Mouse (Mus musculus) neural tube, embryonic 12.5 days (tissue): Measurements from ENCODE around the gene Clic1. TPM values are rescaled to one million over a fixed set of nuclear protein-coding genes. Genes with fewer than 3 reads are reported as not detected.
A peak's percentile ranks its signal among the peaks of the same experiment; 100 is the strongest.

Experiments used
- ATAC-seq: fragments of 200-750 bp; cut with Nextera tagmentation; 2 replicates; pipeline ENCODE4 v1.8.0; 2017; ENCODE audit warnings: low read depth, mild to moderate bottlenecking, moderate TSS enrichment, moderate library complexity; ENCODE audit not compliant: low FRiP score
- H3K27ac ChIP-seq: fragments of 300-500 bp; sonication (generic); 2 replicates; pipeline ENCODE4 v1.5.1; 2016
- H3K27me3 ChIP-seq: fragments of 300-500 bp; sonication (generic); replicated peaks from 2 replicates; pipeline ENCODE4 v1.6.1; 2016; ENCODE audit warnings: mild to moderate bottlenecking
- H3K36me3 ChIP-seq: fragments of 300-500 bp; sonication (generic); 2 replicates; pipeline ENCODE4 v1.6.1; 2016; ENCODE audit warnings: mild to moderate bottlenecking
- H3K4me1 ChIP-seq: fragments of 300-500 bp; sonication (generic); 2 replicates; pipeline ENCODE4 v1.6.1; 2016
- H3K4me2 ChIP-seq: fragments of 300-500 bp; sonication (generic); replicated peaks from 2 replicates; pipeline ENCODE4 v1.6.1; 2016; ENCODE audit warnings: mild to moderate bottlenecking
- H3K4me3 ChIP-seq: fragments of 300-500 bp; sonication (generic); 2 replicates; pipeline ENCODE4 v1.5.1; 2016
- H3K9ac ChIP-seq: fragments of 300-500 bp; sonication (generic); 2 replicates; pipeline ENCODE4 v1.6.1; 2016; ENCODE audit warnings: mild to moderate bottlenecking
- H3K9me3 ChIP-seq: fragments of 300-500 bp; sonication (generic); 2 replicates; pipeline ENCODE4 v1.6.1; 2016; ENCODE audit warnings: mild to moderate bottlenecking
- WGBS: fragments of 180-500 bp; shearing (Covaris S2); methylation state at CpG from one replicate; pipeline ENCODE4 v1.1.7; 2016; 5-methylcytosine and 5-hydroxymethylcytosine counted together
- polyA plus RNA-seq: library from polyadenylated mRNA; unstranded; fragments of >200 nt; fragmentation: Nextera tagmentation; extraction: Ambion mirVana; gene quantifications from 2 replicates; pipeline ENCODE4 v1.2.1, GENCODE M21; 2016

Gene Clic1
- polyA plus RNA-seq, 1 experiment from 2014 or later: 178 TPM

- 64% methylated on average over 6 of the region's 6 CpGs for WGBS
- Histone ChIP-seq H3K4me1 (peaks cover 18% of the 10 kb centered on the region), H3K9ac (no peak overlapping the region), H3K4me2 (no peak overlapping the region), H3K36me3 (no peaks in the 10 kb centered on the region), H3K4me3 (no peak overlapping the region), H3K27me3 (0 out of 2 replicates have a peak, but pooled peaks cover 2% of the 10 kb centered on the region), H3K9me3 (no peaks in the 10 kb centered on the region), H3K27ac (no peak overlapping the region)
- ATAC-seq: no peak
These were observed 30.5 kb downstream of the Clic1 start for GRCm38 (mm10) chr17:35080248-35080647.

- H3K4me2 ChIP-seq: no peak overlapping the region
- no peak overlapping the region for H3K4me3 ChIP-seq
- H3K27ac ChIP-seq: no peak overlapping the region
- ATAC-seq: no peak
- no peaks in the 10 kb centered on the region for H3K9me3 ChIP-seq
- H3K9ac ChIP-seq: no peak overlapping the region
- H3K27me3 ChIP-seq: 0 out of 2 replicates have a peak, but pooled peaks cover 2% of the 10 kb centered on the region
- peaks cover 18% of the 10 kb centered on the region for H3K4me1 ChIP-seq
- 74% methylated on average over 4 of the region's 4 CpGs for WGBS
- no peaks in the 10 kb centered on the region for H3K36me3 ChIP-seq
These were observed 30.9 kb downstream of the Clic1 start for GRCm38 (mm10) chr17:35080710-35081109.

GRCm38 (mm10) chr17:35082841-35083576, 33.2 kb downstream of the Clic1 start:
- H3K27ac ChIP-seq: no peak overlapping the region
- 83% methylated on average over 16 of the region's 16 CpGs for WGBS
- H3K9me3 ChIP-seq: no peaks in the 10 kb centered on the region
- H3K4me1 ChIP-seq: peaks cover 1% of the 10 kb centered on the region
- H3K36me3 ChIP-seq: no peaks in the 10 kb centered on the region
- no peak for ATAC-seq
- no peak overlapping the region for H3K9ac ChIP-seq
- no peak overlapping the region for H3K4me2 ChIP-seq
- no peaks in the 10 kb centered on the region for H3K27me3 ChIP-seq
- no peak overlapping the region for H3K4me3 ChIP-seq

- no peak for ATAC-seq
- H3K4me2 ChIP-seq: no peak overlapping the region
- 76% methylated on average over 3 of the region's 3 CpGs for WGBS
These were observed 34.2 kb downstream of the Clic1 start for GRCm38 (mm10) chr17:35083929-35084497.

GRCm38 (mm10) chr17:35085208-35085865, 35.6 kb downstream of the Clic1 start, which contains the start of gene Ly6g6f:
Ly6g6f (minus strand) TSS chr17:35085610.
- no peak within 1 kb of the TSS for H3K4me2 ChIP-seq
- WGBS: 81% methylated on average over 7 of the region's 7 CpGs
- no peak within 1 kb of the TSS for H3K9ac ChIP-seq
- peaks cover 8% of the 10 kb centered on the region for H3K4me1 ChIP-seq
- H3K4me3 ChIP-seq: no peak within 1 kb of the TSS
- ATAC-seq: no peak
- H3K27ac ChIP-seq: no peak within 1 kb of the TSS
- no peaks in the 10 kb centered on the region for H3K27me3 ChIP-seq
- no peaks in the 10 kb centered on the region for H3K9me3 ChIP-seq
- no peaks in the 10 kb centered on the region for H3K36me3 ChIP-seq

More at GRCm38 (mm10) chr17:35083929-35084497, 34.2 kb downstream of the Clic1 start:
- H3K9me3 ChIP-seq: no peaks in the 10 kb centered on the region
- H3K4me3 ChIP-seq: no peak overlapping the region
- no peaks in the 10 kb centered on the region for H3K4me1 ChIP-seq
- no peak overlapping the region for H3K9ac ChIP-seq
- no peaks in the 10 kb centered on the region for H3K36me3 ChIP-seq
- no peak overlapping the region for H3K27ac ChIP-seq
- H3K27me3 ChIP-seq: no peaks in the 10 kb centered on the region

DNA sequence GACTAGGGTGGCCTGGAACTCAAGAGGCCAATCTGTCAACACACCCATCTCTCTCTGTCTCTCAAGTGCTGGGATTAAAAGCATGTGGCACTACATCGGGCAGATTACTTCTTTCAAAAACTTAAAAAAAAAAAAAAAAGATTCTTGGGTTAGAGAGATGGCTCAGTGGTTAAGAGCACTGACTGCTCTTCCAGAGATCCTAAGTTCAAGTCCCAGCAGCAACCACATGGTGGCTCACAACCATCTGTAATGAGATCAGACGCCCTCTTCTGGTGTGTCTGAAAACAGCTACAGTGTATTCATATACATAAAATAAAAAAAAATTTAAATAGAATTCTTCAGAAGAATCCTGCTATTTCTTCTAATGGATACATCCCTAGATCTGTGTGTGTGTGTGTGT, 38.4 kb downstream of the Clic1 start:
- Histone ChIP-seq H3K4me3 (no peak overlapping the region), H3K9me3 (no peaks in the 10 kb centered on the region), H3K4me2 (no peak overlapping the region), H3K9ac (no peak overlapping the region), H3K4me1 (peaks cover 14% of the 10 kb centered on the region), H3K27me3 (no peaks in the 10 kb centered on the region), H3K27ac (no peak overlapping the region), H3K36me3 (peaks cover 19% of the 10 kb centered on the region)
- no peak for ATAC-seq
- WGBS: 55% methylated on average over 2 of the region's 2 CpGs

DNA sequence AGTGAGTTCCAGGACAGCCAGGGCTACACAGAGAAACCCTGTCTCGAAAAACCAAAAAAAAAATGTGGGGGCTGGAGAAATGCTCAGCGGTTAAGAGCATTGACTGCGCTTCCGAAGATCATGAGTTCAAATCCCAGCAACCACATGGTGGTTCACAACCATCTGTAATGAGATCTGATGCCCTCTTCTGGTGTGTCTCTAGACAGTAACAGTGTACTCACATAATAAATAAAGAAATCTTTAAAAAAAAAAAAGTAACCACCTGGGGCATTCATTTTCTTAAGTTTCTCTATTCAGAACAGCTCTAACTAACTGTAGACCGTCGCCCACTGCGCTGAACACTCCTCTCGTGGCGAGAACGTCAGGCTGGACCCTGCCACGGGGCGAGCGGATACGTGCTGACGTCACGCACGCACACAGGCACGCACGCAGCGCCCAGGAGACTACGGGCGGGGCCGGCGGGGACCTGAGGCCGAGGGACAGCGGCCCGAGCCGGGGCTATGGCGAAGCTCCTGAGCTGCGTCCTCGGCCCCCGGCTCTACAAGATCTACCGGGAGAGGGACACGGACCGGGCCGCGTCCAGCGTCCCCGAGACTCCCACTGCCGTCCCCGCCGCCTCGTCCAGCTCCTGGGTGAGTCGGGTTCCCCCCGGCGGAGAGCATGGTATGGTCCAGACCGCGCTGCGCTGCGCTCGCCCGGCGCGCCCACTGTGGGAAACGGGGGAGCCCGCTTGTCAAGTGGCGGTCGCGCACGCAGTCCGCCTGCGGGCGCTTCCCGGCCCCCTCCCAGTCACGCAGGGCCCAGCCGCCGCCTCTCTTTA, 39.3 kb downstream of the Clic1 start, which contains the start of gene Abhd16a:
Gene Abhd16a (plus strand): TSS at position 439 of the 820 bp plus-strand sequence.
- Histone ChIP-seq H3K36me3 (peaks cover 27% of the 10 kb centered on the region), H3K9ac (peak within 1 kb of the TSS; percentile 88), H3K4me2 (peak within 1 kb of the TSS; percentile 66), H3K27ac (peak within 1 kb of the TSS; percentile 87), H3K27me3 (no peaks in the 10 kb centered on the region), H3K4me3 (peak within 1 kb of the TSS; percentile 61), H3K4me1 (peaks cover 14% of the 10 kb centered on the region), H3K9me3 (no peaks in the 10 kb centered on the region)
- ATAC-seq: peak; percentile 98
- WGBS: 3% methylated on average over 67 of the region's 67 CpGs

DNA sequence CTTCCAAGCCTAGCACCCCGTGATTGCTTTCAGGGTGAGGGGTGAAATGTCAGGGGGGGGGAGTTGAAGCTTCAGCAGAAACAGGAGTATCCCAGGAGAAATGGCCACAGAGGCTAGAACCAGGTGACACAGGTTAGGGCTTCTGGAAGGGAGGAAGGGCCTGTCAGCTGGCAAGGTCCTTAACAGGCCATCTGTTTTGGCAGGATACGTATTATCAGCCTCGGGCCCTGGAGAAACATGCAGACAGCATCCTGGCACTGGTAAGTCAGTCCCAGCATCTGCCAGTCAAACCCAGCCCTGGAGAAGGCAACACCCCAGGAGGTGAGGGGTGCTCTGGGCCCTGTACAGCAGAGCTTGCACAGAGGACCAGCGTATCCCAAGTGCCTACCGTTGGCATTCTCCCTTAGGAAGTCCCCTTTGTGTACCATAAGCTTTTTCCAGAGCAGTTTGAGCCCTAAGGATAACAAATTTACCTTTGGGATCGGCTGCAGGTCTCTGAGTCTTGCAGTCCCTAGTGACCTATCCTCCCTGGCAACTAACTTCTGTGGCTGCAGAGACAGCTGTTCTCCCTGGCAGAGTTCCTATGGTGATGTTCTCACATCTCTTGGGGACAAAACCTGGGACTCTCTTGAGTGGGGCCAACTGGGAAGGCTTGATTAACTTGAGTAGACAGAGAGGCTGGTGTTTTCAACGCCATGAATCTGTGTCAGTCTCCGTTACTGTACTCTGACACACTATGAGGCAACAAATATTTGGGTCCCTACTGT, 40.6 kb downstream of the Clic1 start:
- Histone ChIP-seq H3K27ac (peak overlapping the region; percentile 32; the same call in 1 of the 2 replicates), H3K4me1 (peaks cover 14% of the 10 kb centered on the region), H3K36me3 (peaks cover 39% of the 10 kb centered on the region), H3K4me3 (peak overlapping the region; percentile 61), H3K9ac (peak overlapping the region; percentile 88), H3K4me2 (peak overlapping the region; percentile 66), H3K9me3 (no peaks in the 10 kb centered on the region), H3K27me3 (no peaks in the 10 kb centered on the region)
- ATAC-seq: no peak
- 72% methylated on average over 8 of the region's 8 CpGs for WGBS

- peaks cover 59% of the 10 kb centered on the region for H3K36me3 ChIP-seq
- peaks cover 14% of the 10 kb centered on the region for H3K4me1 ChIP-seq
- H3K9me3 ChIP-seq: no peaks in the 10 kb centered on the region
- WGBS: 94% methylated on average over 14 of the region's 14 CpGs
- no peak overlapping the region for H3K9ac ChIP-seq
- no peak for ATAC-seq
- no peak overlapping the region for H3K4me3 ChIP-seq
- no peaks in the 10 kb centered on the region for H3K27me3 ChIP-seq
- no peak overlapping the region for H3K4me2 ChIP-seq
- no peak overlapping the region for H3K27ac ChIP-seq
These were observed 42.8 kb downstream of the Clic1 start for GRCm38 (mm10) chr17:35092403-35093198.

GRCm38 (mm10) chr17:35094475-35095365, 45.0 kb downstream of the Clic1 start:
- Histone ChIP-seq H3K27ac (no peak overlapping the region), H3K4me3 (no peak overlapping the region), H3K36me3 (peaks cover 76% of the 10 kb centered on the region), H3K4me2 (no peak overlapping the region), H3K27me3 (no peaks in the 10 kb centered on the region), H3K9ac (0 out of 2 replicates have a peak overlapping the region, but pooled peaks have one; percentile 29), H3K9me3 (no peaks in the 10 kb centered on the region), H3K4me1 (peaks cover 12% of the 10 kb centered on the region)
- WGBS: 93% methylated on average over 15 of the region's 15 CpGs
- ATAC-seq: no peak
